Mouse (Mus musculus) lung, postnatal 0 days (tissue): ENCODE results near the gene Ndc1.

Experiments
- CTCF ChIP-seq: IDR thresholded peaks from 2 replicates; pipeline ENCODE4 v1.5.1; 2016; ENCODE audit warnings: antibody characterized with exemption, mild to moderate bottlenecking
- EP300 ChIP-seq: IDR thresholded peaks from 2 replicates; pipeline ENCODE4 v1.6.1; 2016; ENCODE audit warnings: antibody characterized with exemption, mild to moderate bottlenecking, control low read depth

DNA sequence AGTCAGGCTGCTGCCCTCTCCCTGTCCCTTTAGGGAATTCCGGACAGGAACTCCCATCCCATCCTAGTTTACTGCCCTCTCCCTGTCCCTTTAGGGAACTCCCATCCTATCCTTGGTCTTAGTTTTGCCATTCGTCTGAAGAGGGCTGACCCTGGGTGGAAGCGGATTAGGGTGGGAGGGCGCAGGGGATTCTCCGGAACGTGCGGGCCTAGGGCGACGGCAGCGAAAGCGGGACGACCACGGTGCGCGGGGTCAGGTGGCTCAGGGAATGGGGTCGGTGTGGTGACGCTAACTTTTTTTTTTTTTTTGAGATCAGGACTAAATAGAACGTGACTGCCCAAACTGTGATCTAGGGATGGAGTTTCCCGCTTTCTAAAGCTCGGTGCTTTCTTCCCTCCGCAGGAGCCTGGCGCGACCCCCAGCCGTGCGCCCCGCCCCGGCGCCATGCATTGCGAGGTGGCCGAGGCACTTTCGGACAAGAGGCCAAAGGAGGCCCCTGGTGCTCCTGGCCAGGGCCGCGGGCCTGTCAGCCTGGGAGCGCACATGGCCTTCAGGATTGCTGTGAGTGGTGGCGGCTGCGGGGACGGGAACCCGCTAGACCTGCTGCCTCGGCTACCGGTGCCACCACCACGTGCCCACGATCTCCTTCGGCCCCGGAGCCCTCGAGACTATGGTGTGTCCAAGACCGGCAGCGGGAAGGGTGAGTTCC lies 67.8 kb downstream of the Ndc1 start:
- TF ChIP-seq CTCF (no peak; the same call in 1 of the 2 replicates), EP300 (no peak)
